Mouse (Mus musculus): Measurements from ENCODE around the gene Tada2b.

Tada2b gene

GRCm38 (mm10) chr5:36519751-36520150, 35.7 kb upstream of the Tada2b start:
- Histone ChIP-seq H3K36me3 (ENCODE audit: insufficient read depth, low read length) (peaks cover 99% of the 10 kb centered on the region), H3K9me3 (ENCODE audit: low read length) (no peaks in the 10 kb centered on the region), H3K27me3 (ENCODE audit: insufficient read depth, low read length) (no peaks in the 10 kb centered on the region), H3K4me3 (replicated peaks; ENCODE audit: low read length) (no peak overlapping the region), H3K4me1 (replicated peaks; ENCODE audit: low read depth, low read length) (no peaks in the 10 kb centered on the region)
- no peak for TF ChIP-seq CTCF (conservative IDR thresholded peaks at IDR 0.05; ENCODE audit: low read length)
- TF ChIP-seq NANOG (IDR thresholded peaks at IDR 0.05; ENCODE audit: borderline replicate concordance, low read length): no peak
- no peak for TF ChIP-seq POU5F1 (IDR thresholded peaks at IDR 0.05; ENCODE audit: borderline replicate concordance, low read length)

DNA sequence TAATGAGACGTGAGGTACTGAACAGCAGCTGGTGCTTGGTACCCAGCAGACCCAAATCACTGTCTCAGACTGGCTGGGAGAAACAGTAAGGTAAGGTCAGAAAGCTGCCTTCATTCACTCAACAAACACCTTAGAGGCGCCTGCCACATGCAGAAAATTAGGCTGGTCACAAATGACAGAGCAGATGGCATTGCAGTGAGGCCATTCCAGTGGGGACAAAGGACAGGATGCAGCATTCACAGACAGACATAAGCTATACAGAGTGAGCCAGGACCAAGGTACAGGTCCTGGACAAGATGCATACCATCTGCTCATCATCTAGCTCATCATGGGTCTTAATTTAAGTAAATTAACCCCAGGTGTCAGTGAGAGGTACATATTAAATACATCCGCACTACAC, 33.5 kb upstream of the Tada2b start:
- Histone ChIP-seq H3K4me3 (replicated peaks; ENCODE audit: low read length) (no peak overlapping the region), H3K9me3 (ENCODE audit: low read length) (no peaks in the 10 kb centered on the region), H3K36me3 (ENCODE audit: insufficient read depth, low read length) (peaks cover 94% of the 10 kb centered on the region), H3K27me3 (ENCODE audit: insufficient read depth, low read length) (no peaks in the 10 kb centered on the region), H3K4me1 (replicated peaks; ENCODE audit: low read depth, low read length) (no peaks in the 10 kb centered on the region)
- TF ChIP-seq POU5F1 (IDR thresholded peaks at IDR 0.05; ENCODE audit: borderline replicate concordance, low read length) (no peak), CTCF (conservative IDR thresholded peaks at IDR 0.05; ENCODE audit: low read length) (no peak), NANOG (IDR thresholded peaks at IDR 0.05; ENCODE audit: borderline replicate concordance, low read length) (no peak)

- no peak overlapping the region for H3K4me3 ChIP-seq (replicated peaks; ENCODE audit: low read length)
- no peaks in the 10 kb centered on the region for H3K9me3 ChIP-seq (ENCODE audit: low read length)
- no peaks in the 10 kb centered on the region for H3K27me3 ChIP-seq (ENCODE audit: insufficient read depth, low read length)
- H3K36me3 ChIP-seq (ENCODE audit: insufficient read depth, low read length): peaks cover 94% of the 10 kb centered on the region
- no peak for TF ChIP-seq POU5F1 (IDR thresholded peaks at IDR 0.05; ENCODE audit: borderline replicate concordance, low read length)
- TF ChIP-seq CTCF (conservative IDR thresholded peaks at IDR 0.05; ENCODE audit: low read length): no peak
- TF ChIP-seq NANOG (IDR thresholded peaks at IDR 0.05; ENCODE audit: borderline replicate concordance, low read length): no peak
- H3K4me1 ChIP-seq (replicated peaks; ENCODE audit: low read depth, low read length): no peaks in the 10 kb centered on the region
These were observed 31.5 kb upstream of the Tada2b start for GRCm38 (mm10) chr5:36515558-36515957.

DNA sequence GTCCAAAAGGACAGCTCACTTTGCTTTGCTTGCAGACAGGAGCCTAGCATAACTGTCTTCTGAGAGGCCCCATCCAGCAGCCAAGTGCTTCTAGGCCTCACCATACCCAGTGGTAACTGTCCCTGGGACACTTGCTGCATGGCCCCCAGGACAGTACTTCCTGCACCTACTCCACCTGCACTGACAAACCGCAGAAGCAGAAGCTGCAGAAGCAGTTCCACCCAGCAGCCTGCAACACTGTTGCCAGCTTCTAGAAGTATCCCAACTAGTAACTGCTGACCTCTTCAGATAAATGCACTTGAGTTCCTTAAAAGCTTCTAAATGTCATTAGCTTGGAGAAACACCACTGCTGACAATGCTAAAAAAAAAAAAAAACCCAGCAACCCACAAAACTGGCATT, 31.0 kb upstream of the Tada2b start:
- Histone ChIP-seq H3K4me1 (replicated peaks; ENCODE audit: low read depth, low read length) (no peaks in the 10 kb centered on the region), H3K9me3 (ENCODE audit: low read length) (no peaks in the 10 kb centered on the region), H3K36me3 (ENCODE audit: insufficient read depth, low read length) (peaks cover 94% of the 10 kb centered on the region), H3K27me3 (ENCODE audit: insufficient read depth, low read length) (no peaks in the 10 kb centered on the region), H3K4me3 (replicated peaks; ENCODE audit: low read length) (no peak overlapping the region)
- no peak for TF ChIP-seq POU5F1 (IDR thresholded peaks at IDR 0.05; ENCODE audit: borderline replicate concordance, low read length)

- Histone ChIP-seq H3K36me3 (ENCODE audit: insufficient read depth, low read length) (peaks cover 95% of the 10 kb centered on the region), H3K4me1 (replicated peaks; ENCODE audit: low read depth, low read length) (peaks cover 1% of the 10 kb centered on the region; the same call in 1 of the 2 replicates), H3K9me3 (ENCODE audit: low read length) (no peaks in the 10 kb centered on the region), H3K4me3 (replicated peaks; ENCODE audit: low read length) (no peak overlapping the region), H3K27me3 (ENCODE audit: insufficient read depth, low read length) (no peaks in the 10 kb centered on the region)
- TF ChIP-seq NANOG (IDR thresholded peaks at IDR 0.05; ENCODE audit: borderline replicate concordance, low read length) (no peak), CTCF (conservative IDR thresholded peaks at IDR 0.05; ENCODE audit: low read length) (no peak), POU5F1 (IDR thresholded peaks at IDR 0.05; ENCODE audit: borderline replicate concordance, low read length) (no peak)
These were observed 26.9 kb upstream of the Tada2b start for GRCm38 (mm10) chr5:36510956-36511355.

- Histone ChIP-seq H3K4me3 (replicated peaks; ENCODE audit: low read length) (no peak overlapping the region), H3K4me1 (replicated peaks; ENCODE audit: low read depth, low read length) (peaks cover 11% of the 10 kb centered on the region), H3K27me3 (ENCODE audit: insufficient read depth, low read length) (no peaks in the 10 kb centered on the region), H3K9me3 (ENCODE audit: low read length) (no peaks in the 10 kb centered on the region), H3K36me3 (ENCODE audit: insufficient read depth, low read length) (peaks cover 100% of the 10 kb centered on the region)
- no peak for TF ChIP-seq NANOG (IDR thresholded peaks at IDR 0.05; ENCODE audit: borderline replicate concordance, low read length)
- no peak for TF ChIP-seq CTCF (conservative IDR thresholded peaks at IDR 0.05; ENCODE audit: low read length)
- TF ChIP-seq POU5F1 (IDR thresholded peaks at IDR 0.05; ENCODE audit: borderline replicate concordance, low read length): no peak
These were observed 24.3 kb upstream of the Tada2b start for GRCm38 (mm10) chr5:36508351-36508750.

GRCm38 (mm10) chr5:36505643-36506042, 21.6 kb upstream of the Tada2b start:
- Histone ChIP-seq H3K27me3 (ENCODE audit: insufficient read depth, low read length) (no peaks in the 10 kb centered on the region), H3K4me1 (replicated peaks; ENCODE audit: low read depth, low read length) (peaks cover 11% of the 10 kb centered on the region)

GRCm38 (mm10) chr5:36505235-36505634, 21.1 kb upstream of the Tada2b start:
- no peaks in the 10 kb centered on the region for H3K9me3 ChIP-seq (ENCODE audit: low read length)
- H3K4me3 ChIP-seq (replicated peaks; ENCODE audit: low read length): no peak overlapping the region
- H3K27me3 ChIP-seq (ENCODE audit: insufficient read depth, low read length): no peaks in the 10 kb centered on the region
- peaks cover 11% of the 10 kb centered on the region for H3K4me1 ChIP-seq (replicated peaks; ENCODE audit: low read depth, low read length)
- peaks cover 99% of the 10 kb centered on the region for H3K36me3 ChIP-seq (ENCODE audit: insufficient read depth, low read length)
- no peak for TF ChIP-seq NANOG (IDR thresholded peaks at IDR 0.05; ENCODE audit: borderline replicate concordance, low read length)

More at GRCm38 (mm10) chr5:36505643-36506042, 21.6 kb upstream of the Tada2b start:
- TF ChIP-seq NANOG (IDR thresholded peaks at IDR 0.05; ENCODE audit: borderline replicate concordance, low read length) (no peak), POU5F1 (IDR thresholded peaks at IDR 0.05; ENCODE audit: borderline replicate concordance, low read length) (no peak), CTCF (conservative IDR thresholded peaks at IDR 0.05; ENCODE audit: low read length) (no peak)
- no peak overlapping the region for H3K4me3 ChIP-seq (replicated peaks; ENCODE audit: low read length)
- H3K36me3 ChIP-seq (ENCODE audit: insufficient read depth, low read length): peaks cover 99% of the 10 kb centered on the region
- H3K9me3 ChIP-seq (ENCODE audit: low read length): no peaks in the 10 kb centered on the region

DNA sequence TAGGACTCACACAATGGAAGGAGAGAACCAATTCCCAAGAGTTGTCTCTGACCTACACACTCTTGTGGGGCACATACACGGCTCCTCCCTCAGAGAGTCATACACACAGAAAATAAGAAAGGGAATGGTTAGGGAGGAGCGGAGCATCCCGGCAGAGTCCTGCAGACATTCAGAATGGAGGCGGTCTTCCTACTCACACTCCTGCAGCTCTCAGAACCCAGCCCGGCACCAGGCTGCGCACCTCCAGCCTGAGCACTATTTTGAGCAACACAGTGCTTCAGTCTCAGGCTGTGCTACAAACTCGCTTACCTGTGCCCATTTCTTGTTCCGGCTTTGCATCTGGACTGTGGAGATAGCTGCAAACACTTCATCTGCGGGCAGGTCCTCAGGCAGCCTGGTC, 10.6 kb upstream of the Tada2b start:
- no peaks in the 10 kb centered on the region for H3K9me3 ChIP-seq (ENCODE audit: low read length)
- TF ChIP-seq CTCF (conservative IDR thresholded peaks at IDR 0.05; ENCODE audit: low read length): no peak
- TF ChIP-seq POU5F1 (IDR thresholded peaks at IDR 0.05; ENCODE audit: borderline replicate concordance, low read length): no peak
- no peak for TF ChIP-seq NANOG (IDR thresholded peaks at IDR 0.05; ENCODE audit: borderline replicate concordance, low read length)

More for the DNA sequence above, 10.6 kb upstream of the Tada2b start:
- Histone ChIP-seq H3K27me3 (ENCODE audit: insufficient read depth, low read length) (no peaks in the 10 kb centered on the region), H3K4me1 (replicated peaks; ENCODE audit: low read depth, low read length) (0 out of 2 replicates have a peak, but pooled peaks cover 3% of the 10 kb centered on the region), H3K4me3 (replicated peaks; ENCODE audit: low read length) (no peak overlapping the region), H3K36me3 (ENCODE audit: insufficient read depth, low read length) (peaks cover 75% of the 10 kb centered on the region)

Measured in E14TG2a.4 (cell line).